Mouse (Mus musculus) lung, postnatal 4 days (tissue): Measurements from ENCODE around the gene Yipf7.

Experiments used
- DNase-seq, 2 experiments: peaks; one replicate each; pipeline ENCODE4 v3.0.0; 2021

Yipf7 gene

DNA sequence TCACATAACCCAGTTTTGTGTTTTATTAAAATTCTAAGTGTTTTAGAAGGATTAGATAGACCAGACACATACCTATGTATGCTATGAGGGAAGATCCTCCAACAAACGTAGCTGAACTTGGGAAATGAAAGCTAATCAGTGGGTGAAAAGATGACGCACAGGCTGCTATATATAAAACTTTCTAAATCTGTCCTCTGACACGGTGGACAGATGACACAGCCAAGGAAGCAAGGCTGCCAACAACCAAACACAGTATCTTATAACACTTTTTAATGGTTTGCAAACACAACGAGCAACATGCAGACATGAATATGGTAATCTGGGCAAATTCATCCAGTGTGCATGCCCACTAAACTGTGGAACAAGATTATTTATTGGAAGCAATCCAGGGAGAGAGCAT lies at the start of gene Yipf7:
TSS of gene Yipf7 (minus strand) at position 160 of the 400 bp plus-strand sequence.
- DNase-seq, result no peak

DNA sequence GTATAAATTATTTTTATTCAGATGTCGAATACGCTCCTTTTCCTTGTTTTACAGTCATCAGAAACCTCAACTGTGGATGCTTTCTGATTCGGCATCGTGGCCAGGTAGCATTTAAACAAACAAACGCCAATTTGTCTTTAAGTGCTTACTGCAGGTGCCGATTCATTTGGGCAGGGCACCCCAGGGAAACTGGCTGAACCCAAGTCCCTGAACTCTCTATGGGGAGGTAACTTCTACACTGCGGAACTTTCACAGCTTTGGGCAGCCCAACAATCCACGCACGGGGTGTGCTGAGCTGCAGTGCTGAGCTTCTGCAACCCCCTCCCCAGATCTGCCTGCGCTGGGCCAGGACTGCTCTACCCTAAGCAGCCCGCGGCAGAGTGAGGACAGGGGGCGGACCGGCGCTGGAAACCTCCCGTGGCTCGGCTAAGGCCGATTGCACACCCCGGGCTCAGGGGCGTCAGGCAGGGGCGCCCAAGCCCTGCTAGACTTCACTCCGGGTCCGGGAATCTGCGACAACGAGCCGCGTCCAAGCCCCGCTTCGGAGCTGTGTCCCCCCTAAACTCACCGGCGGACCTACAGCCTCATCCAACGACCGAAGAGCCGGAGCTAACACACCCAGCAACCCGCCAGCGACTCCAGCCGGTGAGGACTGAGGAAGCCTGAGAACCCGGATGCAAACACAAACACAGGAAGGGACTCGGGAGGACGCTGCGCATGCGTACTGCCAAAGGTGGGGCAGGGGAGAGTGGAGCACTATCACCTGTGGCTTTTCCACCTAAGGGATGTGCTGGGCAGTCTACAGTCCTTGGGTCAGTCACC lies 49.4 kb upstream of the Yipf7 start, which contains the start of gene Gnpda2:
TSS of gene Gnpda2 (minus strand) at position 701 of the 822 bp plus-strand sequence.
- DNase-seq, result peak; percentile 88 to 89

DNA sequence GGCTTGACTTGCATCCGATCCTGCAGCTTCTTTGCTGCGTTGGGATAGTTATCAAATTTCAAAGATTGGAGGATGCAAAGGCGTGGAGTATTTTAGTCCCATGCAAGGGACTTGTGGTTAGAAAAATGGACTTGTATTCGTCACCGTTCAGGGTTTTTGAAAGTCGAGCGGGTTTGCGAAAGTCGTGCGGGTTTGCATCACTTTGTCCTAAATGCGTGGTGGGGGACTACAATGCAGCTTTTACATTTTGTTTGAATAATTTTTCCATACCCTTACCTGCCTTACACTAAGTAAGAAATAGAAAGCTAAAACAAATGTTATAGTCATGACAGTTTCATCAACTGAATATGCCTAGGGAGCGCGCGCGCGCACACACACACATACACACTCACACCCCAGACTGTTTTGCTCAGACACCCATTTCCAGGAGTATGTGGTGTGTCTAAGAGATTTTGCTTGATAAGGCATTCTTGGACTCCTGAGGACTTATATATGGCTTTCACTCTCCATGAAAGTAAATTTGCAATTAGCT lies 15.0 kb upstream of the Yipf7 start:
- no peak for DNase-seq

- peak; percentile 94 to 96 for DNase-seq
Observed at GRCm38 (mm10) chr5:69556628-69557403, 14.4 kb upstream of the Yipf7 start, which contains the start of gene Guf1. Guf1 (plus strand) TSS chr5:69556923.

- no peak for DNase-seq
Observed at GRCm38 (mm10) chr5:69541680-69542079, 768 bp downstream of the Yipf7 start.

DNA sequence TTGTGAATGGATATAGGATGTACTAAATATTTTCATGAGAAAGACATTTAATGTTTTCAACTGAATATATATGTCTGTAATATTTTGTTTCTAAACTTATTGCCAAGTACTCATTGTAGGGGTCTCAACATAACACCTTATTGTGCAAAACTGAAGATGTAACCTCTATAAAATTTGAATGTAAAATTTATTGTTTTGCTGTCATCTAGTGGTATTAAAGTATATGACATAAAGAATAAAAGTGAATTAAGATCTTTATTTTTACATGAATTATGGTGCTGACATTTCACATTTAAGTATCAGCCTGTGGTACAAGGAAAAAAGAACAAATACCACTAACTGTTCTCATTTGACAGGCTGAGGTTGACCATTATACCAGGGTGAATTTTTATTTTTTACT lies 18.5 kb downstream of the Yipf7 start:
- DNase-seq, result no peak

DNA sequence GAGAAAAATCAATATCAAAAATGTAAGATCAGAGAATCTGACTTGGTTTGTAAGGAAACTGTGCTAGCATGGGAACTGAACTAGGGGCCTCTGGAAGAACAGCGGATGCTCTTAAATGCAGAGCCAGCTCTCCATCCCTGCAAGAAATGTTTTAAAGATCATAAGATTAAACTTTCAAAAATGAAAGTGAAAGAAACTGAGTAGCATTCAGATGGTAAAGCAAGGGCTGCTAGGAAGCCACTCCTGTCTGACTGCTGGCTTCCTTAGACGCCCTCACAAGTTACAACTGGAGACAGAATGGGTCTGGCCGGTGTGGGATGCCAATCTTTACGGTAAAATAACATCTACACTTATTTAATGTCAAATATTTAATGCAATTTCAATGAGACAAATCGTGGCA lies 20.4 kb downstream of the Yipf7 start:
- no peak for DNase-seq

GRCm38 (mm10) chr5:69520661-69521278 lies 21.7 kb downstream of the Yipf7 start:
- peak in 1 of 2 experiments; percentile 43 for DNase-seq

DNA sequence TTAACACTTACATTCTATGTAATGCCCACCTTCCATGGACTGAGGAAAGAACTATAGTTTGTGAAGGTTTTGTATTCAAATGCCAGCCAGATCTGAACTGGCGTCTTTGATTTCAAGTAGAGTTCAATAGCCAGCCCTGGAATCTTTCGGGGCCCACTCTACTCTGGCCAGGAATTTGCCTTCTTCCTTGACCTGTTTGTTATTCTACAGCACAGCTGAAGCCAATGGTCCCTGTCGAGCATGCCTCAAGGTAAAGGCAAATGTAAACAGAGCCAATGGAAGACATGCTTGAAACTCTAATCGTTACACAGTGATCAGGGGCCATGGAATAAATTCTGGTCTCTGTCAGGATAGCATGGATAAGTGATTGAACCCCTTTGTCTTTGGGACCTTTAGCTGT lies 30.2 kb downstream of the Yipf7 start:
- no peak for DNase-seq

GRCm38 (mm10) chr5:69511631-69512030 lies 30.8 kb downstream of the Yipf7 start:
- DNase-seq, result no peak

DNA sequence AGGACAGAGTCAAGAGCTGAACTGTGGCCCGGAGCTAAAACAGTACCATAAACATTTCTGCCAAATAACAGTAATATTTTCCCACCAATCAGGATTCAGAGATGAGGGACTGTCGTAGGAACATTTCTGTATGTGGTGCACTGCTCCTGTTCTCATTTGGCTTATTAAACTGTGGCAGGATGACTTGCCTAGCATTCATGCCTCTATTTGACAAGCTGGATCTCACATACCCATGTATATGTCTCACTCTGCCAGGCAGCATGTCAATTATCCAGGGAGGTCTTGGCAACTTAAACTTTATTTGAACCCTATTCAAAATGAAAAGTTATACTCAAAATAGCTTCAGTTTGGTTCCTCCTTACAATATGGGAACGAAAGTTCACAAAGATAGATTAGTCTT lies 35.4 kb downstream of the Yipf7 start:
- DNase-seq, result no peak

- no peak for DNase-seq
Observed at GRCm38 (mm10) chr5:69489046-69489445, 53.4 kb downstream of the Yipf7 start.

- DNase-seq, result no peak
Observed at GRCm38 (mm10) chr5:69467520-69467919, 74.9 kb downstream of the Yipf7 start.
